Mouse (Mus musculus): ENCODE data around the gene Mybbp1a. TPM values are rescaled to one million over a fixed set of nuclear protein-coding genes. Genes with fewer than 3 reads are reported as not detected.

Gene Mybbp1a
- polyA plus RNA-seq, 1 experiment, result 201 TPM

DNA sequence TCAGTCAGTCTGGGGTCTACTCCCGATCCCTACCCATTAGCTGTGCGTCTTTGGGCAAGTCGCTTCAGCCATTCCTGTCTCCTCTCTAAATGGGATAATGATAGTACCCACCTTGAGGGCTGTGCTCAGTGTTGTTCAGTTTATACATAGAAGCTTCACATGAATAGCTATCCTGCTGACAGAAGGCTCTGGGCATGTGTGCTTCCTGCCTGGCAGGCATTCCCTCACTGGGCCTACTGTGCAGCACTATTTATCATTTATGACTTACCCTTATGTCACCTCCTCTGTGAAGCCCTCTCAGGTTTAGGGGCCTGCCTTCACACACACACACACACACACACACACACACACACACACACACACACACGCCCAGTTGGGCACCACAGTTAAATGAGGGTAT lies 59.0 kb downstream of the Mybbp1a start:
- no peak for TF ChIP-seq GATA1 (IDR thresholded peaks at IDR 0.05; ENCODE audit: low read length)

Other genes with a start within 250 kb of the Mybbp1a start
- 0.29 and 0.30 TPM in 2 replicates for gene Gm43951, start 234.5 kb upstream of the Mybbp1a start, polyA plus RNA-seq (2012)
- gene 4933427D14Rik, start 233.9 kb upstream of the Mybbp1a start, polyA plus RNA-seq (2012), result 2.4 TPM in 2 replicates
- gene Txndc17, start 233.8 kb upstream of the Mybbp1a start, polyA plus RNA-seq (2012), result 25.6 and 28.7 TPM in 2 replicates
- 0.43 and 0.63 TPM in 2 replicates for gene Med31, start 225.8 kb upstream of the Mybbp1a start, polyA plus RNA-seq (2012)
- gene Slc13a5, start 174.1 kb upstream of the Mybbp1a start, polyA plus RNA-seq (2012), result not detected in 2 replicates
- not detected in 2 replicates for gene Xaf1, start 139.7 kb upstream of the Mybbp1a start, polyA plus RNA-seq (2012)
- gene Fbxo39, start 126.9 kb upstream of the Mybbp1a start, polyA plus RNA-seq (2012), result not detected in 2 replicates
- not detected in 2 replicates for gene Tekt1, start 78.9 kb upstream of the Mybbp1a start, polyA plus RNA-seq (2012)
- gene Smtnl2, start 29.6 kb upstream of the Mybbp1a start, polyA plus RNA-seq (2012), result not detected in 2 replicates
- gene Ggt6, start 5.8 kb upstream of the Mybbp1a start, polyA plus RNA-seq (2012), result not detected in 2 replicates
- gene Spns2, start 48.5 kb downstream of the Mybbp1a start, polyA plus RNA-seq (2012), result 25.2 and 42.4 TPM in 2 replicates
- 0.25 and 0.27 TPM in 2 replicates for gene Spns3, start 109.2 kb downstream of the Mybbp1a start, polyA plus RNA-seq (2012)
- gene Ube2g1, start 165.9 kb downstream of the Mybbp1a start, polyA plus RNA-seq (2012), result 30.7 and 33.5 TPM in 2 replicates
- gene Ankfy1, start 248.7 kb downstream of the Mybbp1a start, polyA plus RNA-seq (2012), result 18.3 and 19.2 TPM in 2 replicates